22 mouse cellular contexts compared by ENCODE assay signal in genomic region chr13:39362536-39362935, GRCm38 (mm10).
DNase-seq lines count a peak whose midpoint lies in the region; ATAC-seq and TF ChIP-seq lines count a peak whose summit lies in the region.
"Had no signal": no experiment of that assay in that cellular context is flagged by ENCODE, and none has a peak within 500 bp of the region (broad histone marks: within the 10 kb centered on the region; RNA-seq: fewer than 3 reads in every experiment).

No protein-coding gene starts in this region.

- TF ChIP-seq CTCF in forebrain, postnatal 0 days (IDR thresholded peaks at IDR 0.05; ENCODE audit: low read depth) = no peak

- H3K27me3 ChIP-seq in forebrain, postnatal 0 days (ENCODE audit: insufficient read depth, low read length) = no peaks in the 10 kb centered on the region
- H3K27me3 ChIP-seq in forebrain, embryonic 10.5 days (ENCODE audit: poor library complexity, severe bottlenecking) = no peaks in the 10 kb centered on the region
- H3K27me3 ChIP-seq in midbrain, embryonic 11.5 days (ENCODE audit: control insufficient read depth, insufficient read depth, low read length) = no peaks in the 10 kb centered on the region
- no peaks in the 10 kb centered on the region for H3K27me3 ChIP-seq in midbrain, embryonic 16.5 days (ENCODE audit: control insufficient read depth, insufficient read depth, low read depth, low read length)
- H3K27me3 ChIP-seq in midbrain, embryonic 14.5 days (ENCODE audit: control insufficient read depth, insufficient read depth, low read length) = no peaks in the 10 kb centered on the region
- no peaks in the 10 kb centered on the region for H3K27me3 ChIP-seq in stomach, embryonic 16.5 days (ENCODE audit: control insufficient read depth, insufficient read depth, low read length)
- H3K27me3 ChIP-seq: embryonic facial prominence, embryonic 12.5 days; intestine, embryonic 15.5 days; liver, embryonic 12.5 days had no signal

- H3K36me3 ChIP-seq in forebrain, postnatal 0 days (ENCODE audit: insufficient read depth) = no peaks in the 10 kb centered on the region
- H3K36me3 ChIP-seq in forebrain, embryonic 10.5 days (replicated peaks) = no peaks in the 10 kb centered on the region
- no peaks in the 10 kb centered on the region for H3K36me3 ChIP-seq in midbrain, embryonic 11.5 days (ENCODE audit: control insufficient read depth, insufficient read depth, low read length)
- H3K36me3 ChIP-seq in midbrain, embryonic 16.5 days (ENCODE audit: control insufficient read depth, insufficient read depth, low read length) = no peaks in the 10 kb centered on the region
- H3K36me3 ChIP-seq in midbrain, embryonic 14.5 days (ENCODE audit: control insufficient read depth, insufficient read depth, low read length) = no peaks in the 10 kb centered on the region
- no peaks in the 10 kb centered on the region for H3K36me3 ChIP-seq in stomach, embryonic 16.5 days (ENCODE audit: control insufficient read depth, insufficient read depth, low read length)
- H3K36me3 ChIP-seq: embryonic facial prominence, embryonic 12.5 days; heart, embryonic 10.5 days; intestine, embryonic 15.5 days; limb, embryonic 13.5 days; liver, embryonic 12.5 days had no signal

- 32% methylated on average over 13 of the region's 13 CpGs for WGBS in forebrain, postnatal 0 days
- 59% methylated on average over 13 of the region's 13 CpGs for WGBS in forebrain, embryonic 10.5 days
- WGBS in midbrain, embryonic 11.5 days = 75% methylated on average over 12 of the region's 13 CpGs
- 51% methylated on average over 13 of the region's 13 CpGs for WGBS in midbrain, embryonic 16.5 days
- WGBS in midbrain, embryonic 14.5 days = 69% methylated on average over 13 of the region's 13 CpGs
- WGBS in stomach, embryonic 16.5 days = 56% methylated on average over 13 of the region's 13 CpGs

- H3K9me3 ChIP-seq in forebrain, postnatal 0 days (ENCODE audit: low read length) = no peaks in the 10 kb centered on the region
- no peaks in the 10 kb centered on the region for H3K9me3 ChIP-seq in forebrain, embryonic 10.5 days
- H3K9me3 ChIP-seq in midbrain, embryonic 11.5 days (ENCODE audit: control insufficient read depth, low read length) = no peaks in the 10 kb centered on the region
- no peaks in the 10 kb centered on the region for H3K9me3 ChIP-seq in midbrain, embryonic 16.5 days (replicated peaks; ENCODE audit: control insufficient read depth, low read length, poor library complexity, severe bottlenecking)
- H3K9me3 ChIP-seq in midbrain, embryonic 14.5 days (ENCODE audit: control insufficient read depth, low read length) = no peaks in the 10 kb centered on the region
- no peaks in the 10 kb centered on the region for H3K9me3 ChIP-seq in stomach, embryonic 16.5 days (replicated peaks; ENCODE audit: control insufficient read depth, low read length)
- H3K9me3 ChIP-seq: embryonic facial prominence, embryonic 12.5 days; heart, embryonic 10.5 days; intestine, embryonic 15.5 days; limb, embryonic 13.5 days; liver, embryonic 12.5 days had no signal

- no peaks in the 10 kb centered on the region for H3K4me1 ChIP-seq in forebrain, postnatal 0 days (ENCODE audit: insufficient read depth)
- peaks cover 30% of the 10 kb centered on the region for H3K4me1 ChIP-seq in forebrain, embryonic 10.5 days
- H3K4me1 ChIP-seq in midbrain, embryonic 11.5 days (ENCODE audit: control insufficient read depth, insufficient read depth, low read length) = no peaks in the 10 kb centered on the region
- H3K4me1 ChIP-seq in midbrain, embryonic 16.5 days (ENCODE audit: control insufficient read depth, insufficient read depth, low read length) = no peaks in the 10 kb centered on the region
- H3K4me1 ChIP-seq in midbrain, embryonic 14.5 days (ENCODE audit: control insufficient read depth, insufficient read depth, low read length) = no peaks in the 10 kb centered on the region
- no peaks in the 10 kb centered on the region for H3K4me1 ChIP-seq in stomach, embryonic 16.5 days (ENCODE audit: control insufficient read depth, insufficient read depth, low read length)
- H3K4me1 ChIP-seq: heart, embryonic 10.5 days; intestine, embryonic 15.5 days; liver, embryonic 12.5 days had no signal

- no peak overlapping the region for H3K4me3 ChIP-seq in forebrain, postnatal 0 days (ENCODE audit: low read depth, low read length)
- H3K4me3 ChIP-seq in forebrain, embryonic 10.5 days = no peak overlapping the region
- H3K4me3 ChIP-seq in midbrain, embryonic 11.5 days (ENCODE audit: low read depth, low read length) = no peak overlapping the region
- H3K4me3 ChIP-seq in midbrain, embryonic 16.5 days (ENCODE audit: low read depth, low read length) = no peak overlapping the region
- H3K4me3 ChIP-seq in midbrain, embryonic 14.5 days (replicated peaks; ENCODE audit: low read depth, low read length) = no peak overlapping the region
- no peak overlapping the region for H3K4me3 ChIP-seq in stomach, embryonic 16.5 days (replicated peaks; ENCODE audit: low read length)
- H3K4me3 ChIP-seq: embryonic facial prominence, embryonic 12.5 days; heart, embryonic 10.5 days; intestine, embryonic 15.5 days; limb, embryonic 13.5 days; liver, embryonic 12.5 days had no signal

- ATAC-seq in forebrain, postnatal 0 days = peak; percentile 55
- ATAC-seq in midbrain, embryonic 11.5 days (ENCODE audit: low FRiP score) = peak; percentile 70; the same call in 1 of the 2 replicates
- no peak for ATAC-seq in midbrain, embryonic 16.5 days
- ATAC-seq in midbrain, embryonic 14.5 days (ENCODE audit: low FRiP score, low TSS enrichment) = no peak
- no peak for ATAC-seq in stomach, embryonic 16.5 days (ENCODE audit: insufficient read depth, low FRiP score)
- ATAC-seq: intestine, embryonic 15.5 days; liver, embryonic 12.5 days had no signal

- no peak overlapping the region for H3K27ac ChIP-seq in forebrain, postnatal 0 days (ENCODE audit: low read depth, low read length)
- no peak overlapping the region for H3K27ac ChIP-seq in forebrain, embryonic 10.5 days
- no peak overlapping the region for H3K27ac ChIP-seq in midbrain, embryonic 11.5 days (ENCODE audit: low read depth, low read length)
- H3K27ac ChIP-seq in midbrain, embryonic 16.5 days (ENCODE audit: low read length) = no peak overlapping the region
- H3K27ac ChIP-seq in midbrain, embryonic 14.5 days (replicated peaks; ENCODE audit: low read depth, low read length) = no peak overlapping the region
- no peak overlapping the region for H3K27ac ChIP-seq in stomach, embryonic 16.5 days (ENCODE audit: low read length)
- H3K27ac ChIP-seq: embryonic facial prominence, embryonic 12.5 days; heart, embryonic 10.5 days; intestine, embryonic 15.5 days; limb, embryonic 13.5 days; liver, embryonic 12.5 days had no signal

- no peak overlapping the region for H3K4me2 ChIP-seq in forebrain, postnatal 0 days (ENCODE audit: low read depth)
- no peak overlapping the region for H3K4me2 ChIP-seq in midbrain, embryonic 11.5 days
- no peak overlapping the region for H3K4me2 ChIP-seq in midbrain, embryonic 16.5 days (ENCODE audit: low read length)
- H3K4me2 ChIP-seq in midbrain, embryonic 14.5 days (ENCODE audit: low read length) = no peak overlapping the region
- peak overlapping the region; percentile 24 for H3K4me2 ChIP-seq in stomach, embryonic 16.5 days (ENCODE audit: low read depth, low read length)
- H3K4me2 ChIP-seq: embryonic facial prominence, embryonic 12.5 days; intestine, embryonic 15.5 days; limb, embryonic 13.5 days; liver, embryonic 12.5 days had no signal

- no peak overlapping the region for H3K9ac ChIP-seq in forebrain, postnatal 0 days
- no peak overlapping the region for H3K9ac ChIP-seq in midbrain, embryonic 11.5 days (ENCODE audit: low read length)
- no peak overlapping the region for H3K9ac ChIP-seq in midbrain, embryonic 16.5 days (ENCODE audit: low read depth, low read length)
- H3K9ac ChIP-seq in midbrain, embryonic 14.5 days (replicated peaks; ENCODE audit: low read length) = no peak overlapping the region
- no peak overlapping the region for H3K9ac ChIP-seq in stomach, embryonic 16.5 days (ENCODE audit: low read length)
- H3K9ac ChIP-seq: embryonic facial prominence, embryonic 12.5 days; intestine, embryonic 15.5 days; limb, embryonic 13.5 days; liver, embryonic 12.5 days had no signal

- DNase-seq in forebrain, postnatal 0 days = peak; percentile 27
- no peak for DNase-seq in forebrain, embryonic 10.5 days (ENCODE audit: extremely low spot score, low spot score)
- DNase-seq in midbrain, embryonic 11.5 days (ENCODE audit: low spot score, missing footprints) = no peak
- DNase-seq in midbrain, embryonic 14.5 days = peak; percentile 32
- DNase-seq in left cerebral cortex, adult 9 months (ENCODE audit: low spot score in 2 of 2) = no peak
- DNase-seq in gastrocnemius, postnatal 4 days (ENCODE audit: low spot score in 2 of 2) = no peak
- DNase-seq: adrenal gland, postnatal 14 days; cerebellum, adult 9-11 months; kidney, adult 8-10 months; kidney, postnatal 14 days; lung, adult 2 months; lung, postnatal 14 days; right cerebral cortex, postnatal 25 days; spleen, adult 18-20 months; thymus, postnatal 25 days had no signal

Comparison
In these comparisons a context has a peak if more than half of its experiments do, and no peak if none do; other contexts are left out.
1. ATAC-seq: peak in forebrain, postnatal 0 days (single experiment) and midbrain, embryonic 11.5 days (single experiment); none in midbrain, embryonic 16.5 days (single experiment), midbrain, embryonic 14.5 days (single experiment) and stomach, embryonic 16.5 days (single experiment).
2. DNase-seq: peak in forebrain, postnatal 0 days (single experiment) and midbrain, embryonic 14.5 days (single experiment); none in forebrain, embryonic 10.5 days (single experiment), midbrain, embryonic 11.5 days (single experiment), left cerebral cortex, adult 9 months (0 of 2) and gastrocnemius, postnatal 4 days (0 of 2).